Mouse (Mus musculus) embryonic stem cell, embryonic (primary cell): ENCODE measurements around the gene Tbata.

Source experiments
- CTCF ChIA-PET, 4 experiments: fragments of 300-600 bp in 2 of 4; fragments of 350-600 bp in 2 of 4; sonication (Branson Sonifier 250); formaldehyde crosslinking; loops; one replicate each; lab custom pipeline; 2022; ENCODE audit warnings: inconsistent platforms in 2 of 4; lab: Charles Lee
- POLR2A ChIA-PET, 4 experiments: fragments of 300-600 bp in 2 of 4; fragments of 350-600 bp in 2 of 4; sonication (Branson Sonifier 250); formaldehyde crosslinking; loops; one replicate each; lab custom pipeline; 2022; ENCODE audit warnings: antibody characterized with exemption in 4 of 4, inconsistent platforms in 1 of 4; lab: Charles Lee

Tbata gene

GRCm38 (mm10) chr10:61155611-61156010, 16.1 kb upstream of the Tbata start:
- CTCF ChIA-PET: no interaction called here
- POLR2A ChIA-PET: interaction anchor here in 1 of 4 experiments (0.7 kb wide), 1 partner anchor 13 kb away, joined by 6 read pairs; no protein-coding TSS in a partner anchor

- CTCF ChIA-PET: no interaction called here
These were observed 15.3 kb upstream of the Tbata start for GRCm38 (mm10) chr10:61156453-61156852.

GRCm38 (mm10) chr10:61158594-61158993, 13.2 kb upstream of the Tbata start:
- ChIA-PET CTCF (interaction anchor here in 1 of 4 experiments (0.9 kb wide), 1 partner anchor 18 kb away, joined by 3 read pairs; no protein-coding TSS in a partner anchor), POLR2A (no interaction called here)

More at GRCm38 (mm10) chr10:61156453-61156852, 15.3 kb upstream of the Tbata start:
- POLR2A ChIA-PET: interaction anchor here in 1 of 4 experiments (0.7 kb wide), 1 partner anchor 13 kb away, joined by 6 read pairs; no protein-coding TSS in a partner anchor

GRCm38 (mm10) chr10:61160089-61160488, 11.7 kb upstream of the Tbata start:
- POLR2A ChIA-PET: interaction anchor here in 1 of 4 experiments (0.8 to 1.4 kb wide), 3 partner anchors 8 to 13 kb away, joined by 4 to 5 read pairs (median 4); no protein-coding TSS in a partner anchor
- CTCF ChIA-PET: interaction anchor here in 1 of 4 experiments (1.3 kb wide), 1 partner anchor 12 kb away, joined by 18 read pairs; no protein-coding TSS in a partner anchor

- ChIA-PET CTCF (interaction anchor here in 1 of 4 experiments (0.6 kb wide), 1 partner anchor 38 kb away, joined by 3 read pairs; no protein-coding TSS in a partner anchor), POLR2A (interaction anchor here in 2 of 4 experiments (0.8 to 2.6 kb wide), 4 partner anchors 8 to 14 kb away, joined by 4 to 15 read pairs (median 4); partner anchors contain the start of gene Sgpl1 (in 1 of the 2))
These were observed 11.1 kb upstream of the Tbata start for GRCm38 (mm10) chr10:61160671-61161070.

GRCm38 (mm10) chr10:61162366-61162765, 9.4 kb upstream of the Tbata start:
- ChIA-PET POLR2A (interaction anchor here in 3 of 4 experiments (0.6 to 2.6 kb wide), 8 partner anchors 8 to 1007 kb away, joined by 3 to 15 read pairs (median 4); partner anchors contain the start of gene Sgpl1 (in 2 of the 3)), CTCF (interaction anchor here in 3 of 4 experiments (0.5 to 1.4 kb wide), 4 partner anchors 37 to 673 kb away, joined by 3 to 7 read pairs (median 4); no protein-coding TSS in a partner anchor)

- CTCF ChIA-PET: interaction anchor here in 3 of 4 experiments (0.6 to 1.0 kb wide), 3 partner anchors 108 to 176 kb away, joined by 3 to 4 read pairs (median 3); no protein-coding TSS in a partner anchor
These were observed 4.2 kb upstream of the Tbata start for GRCm38 (mm10) chr10:61167333-61168096.

GRCm38 (mm10) chr10:61168393-61168792, 3.4 kb upstream of the Tbata start:
- CTCF ChIA-PET: interaction anchor here (0.6 to 1.0 kb wide), 7 partner anchors 10 to 254 kb away, joined by 3 to 8 read pairs (median 4); no protein-coding TSS in a partner anchor
- POLR2A ChIA-PET: interaction anchor here in 2 of 4 experiments (0.7 to 2.1 kb wide), 13 partner anchors 8 to 909 kb away, joined by 3 to 9 read pairs (median 3); partner anchors contain the start of genes Sgpl1 (in 2 of the 2) and Adamts14 (in 1 of the 2)

More at GRCm38 (mm10) chr10:61167333-61168096, 4.2 kb upstream of the Tbata start:
- POLR2A ChIA-PET: interaction anchor here in 2 of 4 experiments (0.7 to 2.1 kb wide), 8 partner anchors 8 to 197 kb away, joined by 3 to 9 read pairs (median 3); partner anchors contain the start of gene Sgpl1 (in 2 of the 2)

- ChIA-PET POLR2A (no interaction called here), CTCF (no interaction called here)
These were observed 742 bp downstream of the Tbata start for GRCm38 (mm10) chr10:61172496-61172895.

- CTCF ChIA-PET: interaction anchor here (0.5 to 2.4 kb wide), 19 partner anchors 11 to 503 kb away, joined by 3 to 21 read pairs (median 5); no protein-coding TSS in a partner anchor
- POLR2A ChIA-PET: interaction anchor here in 3 of 4 experiments (0.6 to 1.8 kb wide), 7 partner anchors 13 to 172 kb away, joined by 3 to 5 read pairs (median 4); partner anchors contain the start of gene Sgpl1 (in 1 of the 3)
These were observed 3.1 kb downstream of the Tbata start for GRCm38 (mm10) chr10:61174711-61175441.

- CTCF ChIA-PET: interaction anchor here (0.6 to 2.4 kb wide), 18 partner anchors 9 to 343 kb away, joined by 3 to 21 read pairs (median 4); no protein-coding TSS in a partner anchor
- POLR2A ChIA-PET: interaction anchor here in 3 of 4 experiments (0.7 to 1.3 kb wide), 5 partner anchors 11 to 164 kb away, joined by 3 to 7 read pairs (median 3); no protein-coding TSS in a partner anchor
These were observed 3.9 kb downstream of the Tbata start for GRCm38 (mm10) chr10:61175442-61176204.

- ChIA-PET POLR2A (interaction anchor here in 2 of 4 experiments (1.2 to 1.3 kb wide), 2 partner anchors 10 to 26 kb away, joined by 3 to 7 read pairs; no protein-coding TSS in a partner anchor), CTCF (interaction anchor here (0.5 to 2.4 kb wide), 21 partner anchors 8 to 377 kb away, joined by 3 to 12 read pairs (median 3); no protein-coding TSS in a partner anchor)
These were observed 4.6 kb downstream of the Tbata start for GRCm38 (mm10) chr10:61176221-61176790.

GRCm38 (mm10) chr10:61177751-61178150, 6.0 kb downstream of the Tbata start:
- ChIA-PET CTCF (interaction anchor here in 1 of 4 experiments (1.2 to 1.5 kb wide), 2 partner anchors 9 to 21 kb away, joined by 3 to 4 read pairs; no protein-coding TSS in a partner anchor), POLR2A (interaction anchor here in 1 of 4 experiments (0.6 kb wide), 1 partner anchor 943 kb away, joined by 3 read pairs; no protein-coding TSS in a partner anchor)

GRCm38 (mm10) chr10:61178687-61179086, 6.9 kb downstream of the Tbata start:
- CTCF ChIA-PET: interaction anchor here in 1 of 4 experiments (0.5 to 1.5 kb wide), 3 partner anchors 10 to 922 kb away, joined by 3 to 4 read pairs (median 3); no protein-coding TSS in a partner anchor
- POLR2A ChIA-PET: no interaction called here

GRCm38 (mm10) chr10:61179927-61180326, 8.2 kb downstream of the Tbata start:
- ChIA-PET POLR2A (no interaction called here), CTCF (no interaction called here)

- CTCF ChIA-PET: interaction anchor here in 2 of 4 experiments (1.0 to 1.7 kb wide), 5 partner anchors 11 to 149 kb away, joined by 3 to 9 read pairs (median 4); no protein-coding TSS in a partner anchor
- POLR2A ChIA-PET: interaction anchor here in 2 of 4 experiments (0.8 to 2.1 kb wide), 7 partner anchors 11 to 289 kb away, joined by 3 to 8 read pairs (median 3); partner anchors contain the start of gene Lrrc20 (in 1 of the 2)
These were observed 15.2 kb downstream of the Tbata start for GRCm38 (mm10) chr10:61187001-61187400.
